Mouse (Mus musculus) left cerebral cortex, adult 9 months (tissue): ENCODE results near the gene Akap8.
A peak's percentile ranks its signal among the peaks of the same experiment; 100 is the strongest.

ENCODE experiments used
- DNase-seq, 2 experiments: peaks; one replicate each; pipeline ENCODE4 v3.0.0; 2022; ENCODE audit warnings: low spot score in 2 of 2

Akap8 gene

GRCm38 (mm10) chr17:32320597-32321389, at the start of gene Akap8:
TSS of gene Akap8 (minus strand) at chr17:32321238.
- DNase-seq, result peak; percentile 99

- DNase-seq, result no peak
These were observed 48.0 kb upstream of the Akap8 start for GRCm38 (mm10) chr17:32368991-32369578.

DNA sequence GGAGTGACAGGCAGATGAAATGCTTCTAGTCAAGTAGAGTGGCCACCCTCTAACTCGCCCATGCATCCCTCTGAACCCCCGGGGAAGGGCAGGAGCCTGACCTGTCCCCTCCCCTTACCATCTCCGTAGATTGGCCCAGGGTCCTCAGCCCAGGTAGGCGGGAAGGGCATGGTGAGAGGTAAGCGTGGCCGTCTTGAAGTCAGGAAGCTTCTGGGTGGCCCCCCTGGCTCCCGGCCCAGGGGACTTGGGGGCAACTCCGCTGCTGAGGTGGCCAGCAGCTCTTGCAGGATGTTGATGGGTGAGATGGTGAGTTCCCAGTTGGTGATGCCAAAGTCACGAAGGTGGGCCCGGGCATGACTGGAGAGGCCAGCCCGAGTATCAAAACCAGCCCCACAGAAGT, 46.7 kb upstream of the Akap8 start:
- DNase-seq, result no peak

DNA sequence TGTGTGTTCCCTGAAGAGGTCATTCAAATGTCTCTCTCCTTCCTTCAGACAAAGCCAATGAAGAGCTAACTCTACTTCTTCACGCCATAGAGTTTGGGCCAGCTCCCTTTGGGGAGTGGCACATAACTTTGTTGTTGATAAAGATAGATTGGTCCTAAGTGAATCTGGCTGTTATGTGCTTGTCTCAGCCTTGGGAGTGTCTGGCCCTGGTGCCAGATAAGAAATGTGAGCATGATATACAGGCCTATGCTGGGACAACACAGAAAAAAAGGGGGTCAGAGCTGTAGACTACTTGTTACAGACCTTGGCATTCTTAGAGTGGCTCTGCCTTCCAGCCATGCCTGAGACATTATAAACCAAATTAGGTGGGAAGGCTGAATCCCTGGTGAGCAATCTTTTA, 44.3 kb upstream of the Akap8 start:
- no peak for DNase-seq

GRCm38 (mm10) chr17:32364850-32365249, 43.8 kb upstream of the Akap8 start:
- DNase-seq, result no peak

DNA sequence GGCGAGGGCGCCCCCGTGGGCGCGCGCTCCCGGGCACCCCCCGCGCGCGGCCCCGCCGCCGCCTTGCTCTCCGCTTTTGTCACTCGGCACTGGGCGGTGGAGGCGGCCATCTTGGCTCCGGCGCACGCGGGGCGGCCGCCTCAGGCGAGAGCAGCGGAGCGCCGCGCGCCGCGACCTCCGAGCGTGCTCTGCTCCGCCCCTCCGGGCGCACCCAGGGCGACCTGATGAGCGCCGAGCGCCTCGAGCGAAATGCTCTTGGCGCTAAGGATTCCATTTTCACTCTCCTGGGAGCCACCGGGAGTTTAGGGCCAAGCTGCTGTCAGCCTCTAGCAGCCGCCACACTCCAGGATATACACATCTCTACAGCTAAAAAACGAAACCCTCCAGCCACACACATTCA, 43.3 kb upstream of the Akap8 start:
- peak; percentile 61 to 86 for DNase-seq

DNA sequence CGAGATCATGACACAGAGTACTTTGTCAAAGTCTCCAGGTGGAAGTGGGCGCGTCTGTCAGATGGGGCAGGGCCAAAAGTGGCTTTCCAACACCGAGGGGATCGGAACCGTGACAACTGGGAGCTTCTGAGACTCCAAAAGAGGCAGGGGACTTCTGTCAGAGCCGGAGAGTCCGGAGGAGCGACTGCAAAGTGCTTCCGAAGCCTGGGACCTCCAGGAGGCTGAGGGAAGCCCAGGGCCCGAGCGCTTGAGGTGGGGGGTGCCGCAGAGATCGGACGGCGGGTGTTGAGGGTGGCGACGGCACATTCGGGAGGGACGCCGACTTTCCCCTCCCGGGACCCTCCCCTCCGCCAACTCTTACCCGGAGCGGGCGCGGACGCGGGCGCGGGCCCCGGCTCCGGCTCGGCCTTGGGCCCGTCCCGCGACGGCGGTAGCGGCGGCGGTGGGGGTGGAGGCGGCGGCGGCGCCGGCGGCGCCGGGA, 42.8 kb upstream of the Akap8 start:
- no peak for DNase-seq

DNA sequence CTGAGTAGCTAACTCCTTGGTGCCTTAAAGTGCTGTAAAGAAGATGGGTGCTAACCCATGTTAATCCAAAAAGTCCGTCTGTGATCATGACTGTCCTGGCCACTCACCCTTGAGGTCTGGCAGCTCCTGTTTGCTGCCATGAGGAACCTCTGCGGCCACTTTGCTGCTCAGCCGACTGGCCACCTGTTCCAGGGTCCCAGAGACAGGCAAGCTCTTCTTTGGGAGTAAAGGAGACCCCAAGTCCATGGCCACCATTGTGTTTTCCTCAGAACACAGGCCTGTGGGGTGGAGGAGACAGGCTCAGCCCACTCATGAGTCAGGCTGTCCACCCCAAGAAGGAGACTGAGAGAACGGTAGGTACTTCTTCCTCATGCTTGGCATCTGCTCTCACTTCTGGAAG, 41.6 kb upstream of the Akap8 start:
- no peak for DNase-seq

- no peak for DNase-seq
These were observed 38.9 kb upstream of the Akap8 start for GRCm38 (mm10) chr17:32359928-32360327.

DNA sequence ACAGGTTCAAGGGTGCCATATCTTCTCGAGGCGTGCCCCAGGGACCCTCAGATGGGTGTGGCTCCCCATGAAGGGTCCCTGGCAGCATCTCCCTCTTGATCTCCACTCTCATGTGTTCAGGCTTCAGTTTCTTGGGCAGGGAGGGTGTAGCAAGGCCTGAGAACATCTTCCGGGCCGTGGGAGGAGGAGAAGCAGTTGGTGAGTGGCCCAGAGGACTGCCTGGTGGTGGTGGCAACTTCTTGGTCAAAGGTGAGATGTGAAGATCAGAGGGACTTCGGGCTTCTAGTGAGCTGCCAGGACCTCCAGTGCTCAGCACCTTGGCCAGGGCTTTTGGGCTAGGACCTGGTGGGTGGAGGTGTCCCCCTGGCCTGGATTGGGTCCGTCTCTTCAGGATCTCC, 37.9 kb upstream of the Akap8 start:
- DNase-seq, result no peak

- DNase-seq, result no peak
These were observed 37.3 kb upstream of the Akap8 start for GRCm38 (mm10) chr17:32358192-32358942.

DNA sequence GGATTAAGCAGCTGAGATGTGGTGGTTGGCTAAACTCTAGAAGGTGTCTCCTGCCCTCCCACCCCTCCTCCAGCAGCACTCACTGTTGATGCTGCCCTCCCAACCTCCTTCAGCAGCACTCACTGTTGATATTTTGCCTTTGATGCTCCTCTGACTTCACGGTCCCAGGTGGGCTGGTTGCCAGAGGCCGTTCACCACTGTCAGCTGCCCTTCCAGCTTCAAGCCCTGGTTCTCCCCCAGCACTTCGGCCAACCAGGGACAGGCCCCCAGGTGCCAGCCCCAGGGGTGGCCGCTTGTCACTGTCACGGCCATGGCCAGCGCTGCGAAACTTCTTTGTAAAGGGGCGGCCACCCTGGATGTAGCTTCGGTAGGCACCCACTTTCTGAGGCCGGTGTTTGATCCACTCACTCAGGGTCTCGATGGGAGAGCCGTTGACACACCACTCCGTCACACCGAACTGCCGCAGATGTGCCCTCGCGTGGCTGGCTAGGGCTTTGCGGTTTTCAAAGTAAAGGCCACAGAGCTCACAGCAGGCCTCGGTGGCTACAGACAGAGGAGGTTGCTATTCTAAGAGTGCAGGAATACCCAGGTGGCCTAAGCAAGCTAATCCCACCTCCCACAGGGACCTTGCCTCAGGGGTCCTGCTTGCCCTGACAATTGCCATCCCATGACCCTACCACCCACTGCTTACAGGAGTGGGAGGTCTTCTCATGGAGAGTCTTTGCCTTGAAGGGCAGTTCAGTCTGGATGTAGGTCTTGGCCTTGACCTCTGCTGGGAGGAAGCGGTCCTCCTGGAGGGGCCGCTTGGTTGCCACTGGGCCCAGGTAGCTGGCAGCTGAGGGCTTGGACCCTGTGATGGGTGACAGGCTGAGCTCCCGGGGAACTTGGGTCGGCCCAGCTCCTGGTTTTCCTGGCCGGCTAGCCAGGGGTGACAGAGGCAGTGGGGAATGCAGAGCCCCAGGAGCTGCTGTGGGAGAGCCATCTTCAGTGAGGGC, 36.0 kb upstream of the Akap8 start:
- no peak for DNase-seq

GRCm38 (mm10) chr17:32356281-32356680, 35.2 kb upstream of the Akap8 start:
- no peak for DNase-seq

GRCm38 (mm10) chr17:32355031-32355430, 34.0 kb upstream of the Akap8 start:
- no peak for DNase-seq

DNA sequence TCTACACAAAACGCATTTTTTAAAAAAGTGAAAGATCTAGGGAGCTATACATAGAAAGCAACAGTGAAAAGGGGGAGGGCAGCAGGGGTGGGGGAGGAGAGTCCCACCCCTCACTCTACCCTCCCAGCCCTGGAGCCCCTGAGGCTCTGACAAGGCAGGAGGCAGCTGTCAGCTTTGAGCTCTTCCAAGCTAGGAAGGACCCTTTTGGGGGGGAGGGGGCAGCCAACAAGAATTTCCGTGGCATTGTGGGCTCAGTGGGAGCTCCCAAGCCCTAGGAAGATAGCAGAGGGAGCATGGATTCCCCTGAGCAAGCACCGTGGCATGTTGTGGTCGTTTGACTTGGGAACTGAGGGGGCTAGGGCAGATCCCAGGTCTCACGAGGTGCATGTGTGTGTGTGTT, 33.2 kb upstream of the Akap8 start:
- DNase-seq, result no peak

- peak; percentile 52 to 75 for DNase-seq
These were observed 32.7 kb upstream of the Akap8 start for GRCm38 (mm10) chr17:32353696-32354095.

- no peak for DNase-seq
These were observed 30.7 kb upstream of the Akap8 start for GRCm38 (mm10) chr17:32351726-32352125.

GRCm38 (mm10) chr17:32351269-32351668, 30.2 kb upstream of the Akap8 start:
- DNase-seq, result no peak

DNA sequence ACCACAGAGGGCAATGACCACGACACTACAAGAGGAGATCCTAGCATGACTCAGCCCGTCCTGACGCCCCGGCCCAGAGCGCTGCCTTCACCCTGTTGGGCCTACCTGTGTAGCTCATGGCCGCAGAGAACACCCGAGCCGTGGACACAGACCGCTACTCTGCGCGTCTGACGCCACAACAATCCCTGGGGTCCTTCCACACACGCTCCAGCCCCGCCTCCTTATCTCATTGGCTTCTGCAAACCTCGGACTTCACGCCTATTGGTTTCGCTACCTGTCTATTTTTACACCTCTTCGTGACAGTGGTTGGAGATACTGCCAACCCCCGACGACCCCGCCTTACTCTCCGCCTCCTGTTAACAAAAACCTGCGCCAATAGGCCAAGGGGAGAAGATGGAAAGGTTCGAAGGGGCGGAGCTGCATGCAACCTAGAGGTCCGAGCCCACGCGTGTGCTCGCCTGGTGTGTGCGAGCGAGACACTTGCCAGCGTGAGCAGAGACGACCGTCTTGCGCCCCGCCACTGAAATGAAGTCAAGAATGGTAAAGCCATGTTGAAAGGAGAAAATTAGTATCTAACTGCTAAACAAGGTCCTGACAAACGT, 29.4 kb upstream of the Akap8 start, which contains the start of gene Akap8l:
Akap8l (minus strand) TSS at position 226 of the 602 bp plus-strand sequence.
- peak; percentile 98 to 99 for DNase-seq

GRCm38 (mm10) chr17:32349851-32350381, 28.9 kb upstream of the Akap8 start:
- no peak for DNase-seq
